Mouse (Mus musculus): ENCODE data around the gene Clns1a.

Clns1a gene

DNA sequence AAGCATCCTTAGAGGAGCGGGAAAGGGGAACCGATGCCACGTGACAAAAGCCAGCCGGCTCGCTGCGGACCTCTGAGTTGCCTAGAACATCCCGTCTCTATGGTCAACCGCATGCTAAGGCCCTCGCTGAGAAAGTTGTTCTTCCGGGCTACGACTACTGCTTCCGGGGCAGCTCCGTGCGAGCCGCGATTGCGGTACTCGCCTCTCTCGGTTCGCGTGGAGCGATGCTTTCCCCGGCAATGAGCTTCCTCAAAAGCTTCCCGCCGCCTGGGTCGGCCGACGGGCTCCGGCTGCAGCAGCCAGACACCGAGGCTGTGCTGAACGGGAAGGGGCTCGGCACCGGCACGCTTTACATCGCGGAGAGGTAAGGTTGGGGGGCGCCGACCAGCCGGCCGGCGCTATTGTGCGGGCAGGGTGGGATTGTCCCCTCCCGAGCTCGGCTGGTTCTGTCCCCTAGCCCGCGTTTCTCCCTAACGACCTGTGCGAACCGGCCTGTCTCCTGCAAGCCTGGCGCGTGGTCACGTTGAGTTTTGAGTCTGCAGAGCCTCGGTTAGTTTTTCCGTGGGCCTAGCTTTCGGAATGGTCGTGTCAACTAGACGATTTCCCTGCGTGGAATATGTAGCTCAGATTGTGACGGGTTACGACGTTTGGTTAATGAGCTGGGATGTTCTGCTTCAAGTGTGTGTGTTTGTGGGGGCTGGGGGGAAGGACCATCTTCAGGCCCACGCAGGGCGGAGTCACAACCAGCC, at the start of gene Clns1a:
TSS of gene Clns1a (plus strand) at position 129 of the 749 bp plus-strand sequence.
- in situ Hi-C loops (cut with MboI; ENCODE audit: low sequenced_read_pairs), result no loop called here

DNA sequence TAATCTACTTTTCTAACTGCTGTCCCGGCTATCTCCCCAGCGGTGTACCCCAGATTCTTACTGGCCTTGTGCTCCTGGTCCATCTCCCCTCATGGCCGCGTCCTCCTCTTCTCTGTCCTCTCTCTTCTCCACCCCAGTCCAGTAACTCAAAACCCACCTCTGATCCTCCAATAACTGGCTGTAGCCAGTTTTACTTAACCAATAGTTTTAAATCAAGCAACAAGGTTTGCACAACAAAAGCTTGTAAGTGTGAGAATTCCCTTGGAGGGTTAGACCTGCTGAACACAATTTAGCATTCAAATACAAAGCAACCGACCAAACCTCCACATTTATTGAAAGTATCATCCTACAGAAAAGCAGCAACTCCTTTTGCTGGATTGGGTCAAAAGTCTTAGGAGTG, 48.8 kb upstream of the Clns1a start:
- in situ Hi-C loops (cut with MboI; ENCODE audit: low sequenced_read_pairs), result no loop called here

DNA sequence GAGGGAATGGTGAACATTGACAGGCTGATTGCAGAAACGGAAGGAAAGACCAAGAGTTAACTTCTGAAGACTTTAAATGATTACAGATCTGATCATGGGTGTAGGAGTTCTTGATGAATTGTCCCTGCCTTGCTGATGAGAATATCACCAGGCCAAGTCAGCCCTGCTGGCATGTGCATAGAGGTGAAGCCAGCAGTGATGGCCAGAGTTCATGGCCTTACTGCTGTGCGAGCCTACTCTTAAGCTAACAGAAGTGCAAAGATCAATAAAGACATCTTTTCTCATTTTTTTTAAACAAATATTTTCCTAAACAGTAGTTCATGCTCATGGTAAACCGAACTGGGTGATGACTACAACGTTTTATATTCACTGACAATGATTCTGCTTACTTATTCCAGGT, 45.7 kb upstream of the Clns1a start:
- in situ Hi-C loops (cut with MboI; ENCODE audit: low sequenced_read_pairs), result no loop called here

DNA sequence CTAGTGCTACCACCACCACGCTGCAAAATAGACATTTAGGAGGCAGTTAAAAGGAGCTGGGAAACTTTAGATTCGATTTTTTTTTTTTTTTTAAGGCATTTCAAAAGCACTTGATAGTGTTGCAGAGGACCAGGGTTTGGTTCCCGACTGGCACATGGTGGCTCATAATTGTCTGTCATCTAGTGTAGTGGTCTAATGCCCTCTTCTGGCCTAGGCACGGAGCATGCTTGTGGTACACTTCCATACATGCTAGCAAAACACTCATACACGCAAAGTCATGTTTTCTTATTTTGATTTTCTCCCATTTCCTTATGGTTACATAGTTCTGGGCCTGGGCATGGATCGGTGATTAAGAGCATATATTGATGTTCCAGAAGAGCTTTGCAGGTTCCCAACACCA, 40.3 kb upstream of the Clns1a start:
- in situ Hi-C loops (cut with MboI; ENCODE audit: low sequenced_read_pairs), result no loop called here

DNA sequence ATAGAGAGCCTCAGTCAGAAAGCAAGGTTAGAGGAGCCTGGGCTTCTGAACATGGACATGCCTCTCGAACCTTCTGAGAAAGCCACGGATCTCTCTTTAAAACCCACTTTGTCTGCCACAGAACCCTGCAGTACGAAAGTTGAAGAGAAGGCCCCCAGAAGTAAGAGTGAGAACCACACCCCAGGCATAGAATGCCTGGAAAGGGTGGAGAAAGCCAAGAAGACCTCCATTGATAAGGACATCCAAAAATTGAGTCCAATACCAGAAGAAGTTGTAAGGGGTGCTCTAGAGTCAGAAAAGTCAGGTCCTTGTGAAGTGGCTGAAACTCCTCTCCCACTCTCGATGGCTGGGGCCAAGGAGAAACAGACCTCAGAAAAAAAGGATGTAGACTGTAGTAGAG, 34.8 kb upstream of the Clns1a start:
- in situ Hi-C loops (cut with MboI; ENCODE audit: low sequenced_read_pairs), result no loop called here

DNA sequence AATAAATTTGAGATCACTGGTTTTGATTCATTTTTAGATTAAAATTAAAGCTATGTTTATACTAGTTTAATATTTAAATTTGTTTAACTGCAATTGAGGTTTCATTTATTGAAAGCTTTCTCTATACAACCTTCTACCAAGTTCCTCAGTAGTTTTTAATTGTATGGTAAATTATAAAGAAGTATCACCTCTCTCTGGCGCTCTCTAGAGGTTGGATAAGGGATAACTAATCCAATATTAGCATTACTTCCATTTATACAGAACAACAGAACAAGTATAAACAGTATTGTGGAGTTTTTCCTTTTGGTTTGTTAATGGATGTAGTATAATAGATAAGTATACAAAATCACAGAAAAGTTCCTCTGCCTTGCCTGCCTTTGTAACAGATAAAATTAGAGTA, 17.2 kb upstream of the Clns1a start:
- in situ Hi-C loops (cut with MboI; ENCODE audit: low sequenced_read_pairs), result no loop called here

DNA sequence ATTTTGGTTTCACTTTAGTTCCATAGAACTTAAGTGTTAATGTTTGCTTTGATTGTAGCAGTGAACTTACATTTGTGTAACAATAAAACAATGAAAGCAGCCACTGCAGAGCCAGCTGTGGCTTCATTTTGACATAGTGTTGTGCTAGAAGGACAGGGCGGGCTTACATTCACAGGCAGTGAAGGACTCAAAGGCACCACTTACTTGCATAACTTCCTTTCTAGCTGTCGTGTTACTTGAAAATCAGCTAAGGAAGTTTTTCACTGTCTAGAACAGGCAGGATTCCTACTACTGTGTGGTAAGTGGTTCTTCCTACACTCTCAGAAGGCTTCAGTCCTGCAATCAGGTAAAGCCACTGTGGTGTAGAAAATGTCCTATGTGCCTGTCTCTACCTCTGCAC, 8.6 kb upstream of the Clns1a start:
- in situ Hi-C loops (cut with MboI; ENCODE audit: low sequenced_read_pairs), result no loop called here

DNA sequence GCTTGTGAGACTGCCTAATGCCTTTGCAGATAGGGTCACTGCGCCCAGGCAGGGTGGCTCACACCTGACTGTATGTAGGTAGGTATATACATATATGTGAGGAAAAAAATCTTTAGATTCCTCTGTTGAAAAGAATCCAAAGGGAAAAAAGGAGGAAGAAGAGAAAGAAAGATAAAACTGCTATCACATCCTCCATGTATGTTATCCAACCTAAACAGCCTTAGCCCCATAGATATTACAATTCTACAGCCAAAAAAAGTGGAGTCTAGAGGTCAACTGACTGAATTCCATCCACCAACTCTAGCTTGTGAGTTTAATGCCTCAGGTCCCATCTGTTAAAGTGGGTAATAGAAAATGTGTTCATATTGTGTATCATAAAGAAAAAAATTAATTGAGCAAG, 993 bp upstream of the Clns1a start:
- in situ Hi-C loops (cut with MboI; ENCODE audit: low sequenced_read_pairs), result no loop called here

DNA sequence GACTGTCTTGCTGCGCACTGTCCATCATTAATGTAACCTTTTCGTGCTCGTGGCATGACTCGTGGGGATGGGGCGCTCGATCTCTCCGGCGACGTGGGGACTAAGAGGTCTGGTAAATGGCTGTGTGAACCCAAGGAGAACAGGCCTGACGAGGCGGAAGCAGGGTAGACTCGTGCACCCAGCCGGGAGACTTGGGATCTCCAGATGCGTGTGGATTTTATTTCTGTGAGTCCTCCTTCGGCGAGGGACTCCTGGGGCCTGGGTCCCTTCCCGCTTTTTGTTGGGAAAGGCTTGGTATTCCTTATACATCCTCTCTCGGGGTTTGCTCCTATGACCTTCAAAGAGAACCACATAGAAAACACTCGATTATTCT, 315 bp upstream of the Clns1a start:
- in situ Hi-C loops (cut with MboI; ENCODE audit: low sequenced_read_pairs), result no loop called here

DNA sequence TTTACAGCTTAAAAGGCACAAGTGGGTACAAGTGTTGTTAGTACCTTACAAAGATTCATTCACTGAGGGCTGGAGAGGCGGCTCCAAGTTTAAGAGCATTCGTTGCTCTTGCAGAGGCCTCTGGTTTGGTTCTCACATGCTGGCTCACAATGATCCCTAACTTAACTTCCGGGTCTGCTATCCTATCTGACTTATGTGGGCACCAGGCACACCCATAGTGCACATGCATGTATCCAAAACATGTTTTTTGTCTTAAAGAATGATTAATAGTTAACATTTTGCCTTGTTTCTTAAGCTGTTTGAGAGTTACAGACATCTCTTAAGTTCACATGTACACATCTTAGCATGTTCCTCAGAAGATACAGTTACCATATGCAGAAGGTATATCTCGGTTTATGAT, 3.7 kb downstream of the Clns1a start:
- in situ Hi-C loops (cut with MboI; ENCODE audit: low sequenced_read_pairs), result no loop called here

DNA sequence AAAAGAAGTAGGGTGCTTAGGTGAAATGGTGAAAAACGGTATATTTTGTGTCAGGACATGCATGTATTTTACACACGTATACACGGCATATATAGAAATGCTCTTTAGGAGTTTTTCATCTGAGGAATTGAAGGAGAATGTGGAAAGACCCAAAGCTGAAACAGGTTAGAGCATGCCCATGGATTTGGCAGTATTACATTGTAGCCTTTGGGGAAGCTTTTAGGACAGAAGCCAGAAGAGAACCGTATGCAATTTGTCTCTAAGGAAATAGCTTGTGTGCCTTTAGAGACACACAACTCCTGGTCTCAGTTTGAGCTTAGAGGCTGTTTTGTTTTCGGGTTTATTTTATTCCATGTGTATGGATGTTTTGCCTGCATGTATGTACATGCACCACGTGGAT, 4.7 kb downstream of the Clns1a start:
- in situ Hi-C loops (cut with MboI; ENCODE audit: low sequenced_read_pairs), result no loop called here

DNA sequence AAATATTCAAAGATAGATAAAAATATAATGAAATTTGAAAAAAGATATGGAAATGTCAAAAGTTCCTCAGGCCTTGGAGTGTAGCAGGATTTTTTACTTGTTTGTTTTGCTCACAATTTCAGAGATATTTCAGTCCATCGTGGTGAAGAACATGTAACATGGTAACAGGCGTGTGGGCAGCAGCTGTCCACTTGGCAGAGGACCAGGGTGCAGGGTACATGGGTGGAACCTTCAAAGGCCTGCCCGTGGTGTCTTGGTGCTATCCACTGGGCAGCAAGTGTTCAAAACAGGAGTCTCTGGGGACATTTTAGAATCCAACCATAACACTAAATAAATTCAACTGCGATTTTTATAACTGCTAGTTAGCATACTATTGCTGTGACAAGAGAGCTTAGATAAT, 10.7 kb downstream of the Clns1a start:
- in situ Hi-C loops (cut with MboI; ENCODE audit: low sequenced_read_pairs), result no loop called here

DNA sequence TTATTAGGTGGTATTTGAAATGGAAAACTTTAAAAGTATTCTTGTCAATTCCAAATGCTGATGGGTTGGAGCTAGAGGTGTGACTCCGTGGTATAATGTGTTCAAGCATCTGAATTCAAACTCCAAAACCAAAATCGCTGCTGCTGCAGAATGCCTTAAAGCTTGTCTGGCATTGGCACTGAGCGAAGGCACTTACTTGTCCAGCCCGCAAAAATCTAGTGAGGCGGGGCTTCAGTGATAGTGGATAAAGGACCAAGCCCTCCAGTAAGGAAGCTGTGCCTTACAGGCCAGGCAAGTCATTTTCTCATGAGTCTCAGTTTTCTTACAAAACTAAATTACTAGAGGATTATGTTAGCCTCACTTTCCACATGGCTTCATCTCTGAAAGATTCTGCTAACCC, 11.4 kb downstream of the Clns1a start:
- in situ Hi-C loops (cut with MboI; ENCODE audit: low sequenced_read_pairs), result no loop called here

DNA sequence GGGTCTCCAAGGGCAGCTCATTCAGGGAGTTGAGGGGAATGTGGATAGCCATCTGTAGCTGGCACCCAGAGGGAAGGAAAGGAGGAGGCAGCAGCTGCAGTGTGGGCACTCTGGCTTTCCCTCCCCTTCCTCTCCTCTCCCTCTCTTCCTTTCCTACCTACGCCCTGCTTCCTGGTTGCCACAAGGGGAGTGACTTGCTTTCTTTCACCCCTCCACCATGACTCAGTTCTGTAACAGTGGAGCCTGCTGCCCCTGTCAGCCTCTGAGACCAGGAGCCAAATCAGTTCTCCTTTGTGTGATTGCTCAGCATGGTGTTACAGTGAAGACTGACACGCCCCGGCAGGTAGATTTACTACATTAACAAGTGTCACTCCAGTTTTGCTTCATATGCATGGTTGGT, 12.8 kb downstream of the Clns1a start:
- in situ Hi-C loops (cut with MboI; ENCODE audit: low sequenced_read_pairs), result no loop called here

DNA sequence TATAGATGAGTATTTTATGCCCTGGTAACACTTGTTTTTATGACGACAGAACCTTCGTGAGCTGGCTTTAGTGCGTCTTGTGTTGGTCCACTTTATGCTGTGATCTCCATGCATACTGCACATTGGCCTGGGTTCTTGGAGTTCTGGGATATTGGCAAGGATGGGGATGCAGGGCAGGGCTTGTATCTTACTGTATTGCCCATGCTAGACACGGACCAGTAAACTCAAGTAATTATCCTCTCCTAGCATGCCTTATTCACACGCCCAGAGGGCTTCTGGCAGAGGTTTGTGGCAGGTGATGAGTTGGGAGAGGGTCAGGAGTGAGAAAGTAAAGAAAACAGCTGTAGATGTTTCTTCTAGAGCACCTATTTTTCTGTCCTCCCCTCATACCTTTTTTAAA, 18.2 kb downstream of the Clns1a start:
- in situ Hi-C loops (cut with MboI; ENCODE audit: low sequenced_read_pairs), result no loop called here

DNA sequence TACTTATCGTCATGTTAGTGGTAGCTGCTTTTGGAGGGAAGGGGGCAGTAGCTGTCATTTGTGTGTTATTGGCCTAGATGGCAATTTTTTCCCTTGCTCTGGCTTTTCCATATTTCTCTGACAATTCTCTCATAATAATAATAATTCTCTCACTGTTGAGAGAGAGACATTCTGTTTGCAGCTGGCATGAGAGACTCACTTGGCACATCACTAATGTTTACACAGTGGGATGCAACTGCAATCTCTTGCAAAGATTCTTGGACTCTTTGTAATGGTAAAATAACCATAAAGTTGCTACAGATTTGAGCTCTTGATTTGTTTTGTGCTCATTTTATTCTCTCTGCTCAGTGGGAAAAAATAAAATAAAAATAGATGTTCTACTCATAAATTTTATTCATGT, 20.9 kb downstream of the Clns1a start:
- in situ Hi-C loops (cut with MboI; ENCODE audit: low sequenced_read_pairs), result no loop called here

DNA sequence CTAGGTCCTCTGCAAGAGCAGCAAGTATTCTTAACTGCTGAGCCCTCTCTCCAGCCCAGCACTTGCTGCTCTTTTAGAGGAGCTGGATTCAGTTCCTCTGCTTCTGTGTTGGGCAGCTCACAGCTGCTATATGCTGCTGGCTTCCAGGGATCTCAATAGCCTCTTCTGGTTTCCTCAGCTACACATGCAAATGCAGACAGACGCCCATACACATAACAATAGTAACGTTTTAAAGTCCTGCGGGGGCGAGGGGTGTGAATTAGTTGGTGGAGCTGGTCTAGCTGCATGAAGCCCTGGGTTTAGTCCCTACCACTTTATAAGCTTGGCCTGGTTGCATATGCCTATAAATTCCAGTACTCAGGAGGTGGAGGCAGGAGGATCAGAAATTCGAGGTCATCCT, 22.6 kb downstream of the Clns1a start:
- in situ Hi-C loops (cut with MboI; ENCODE audit: low sequenced_read_pairs), result no loop called here

DNA sequence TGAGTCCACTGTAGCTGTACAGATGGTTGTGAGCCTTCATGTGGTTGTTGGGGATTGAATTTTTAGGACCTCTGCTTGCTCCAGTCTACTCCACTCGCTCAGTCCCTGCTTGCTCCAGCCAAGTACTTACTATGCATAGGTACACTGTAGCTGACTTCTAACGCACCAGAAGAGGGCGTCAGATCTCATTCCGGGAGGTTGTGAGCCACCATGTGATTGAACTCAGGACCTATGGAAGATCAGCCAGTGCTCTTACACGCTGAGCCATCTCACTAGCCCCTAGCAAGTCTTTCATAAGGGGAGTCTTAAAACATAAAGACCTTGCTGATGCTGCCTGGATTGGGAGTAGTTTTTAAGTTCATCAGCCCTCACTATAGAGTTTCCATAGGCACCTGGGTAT, 23.7 kb downstream of the Clns1a start:
- in situ Hi-C loops (cut with MboI; ENCODE audit: low sequenced_read_pairs), result no loop called here

DNA sequence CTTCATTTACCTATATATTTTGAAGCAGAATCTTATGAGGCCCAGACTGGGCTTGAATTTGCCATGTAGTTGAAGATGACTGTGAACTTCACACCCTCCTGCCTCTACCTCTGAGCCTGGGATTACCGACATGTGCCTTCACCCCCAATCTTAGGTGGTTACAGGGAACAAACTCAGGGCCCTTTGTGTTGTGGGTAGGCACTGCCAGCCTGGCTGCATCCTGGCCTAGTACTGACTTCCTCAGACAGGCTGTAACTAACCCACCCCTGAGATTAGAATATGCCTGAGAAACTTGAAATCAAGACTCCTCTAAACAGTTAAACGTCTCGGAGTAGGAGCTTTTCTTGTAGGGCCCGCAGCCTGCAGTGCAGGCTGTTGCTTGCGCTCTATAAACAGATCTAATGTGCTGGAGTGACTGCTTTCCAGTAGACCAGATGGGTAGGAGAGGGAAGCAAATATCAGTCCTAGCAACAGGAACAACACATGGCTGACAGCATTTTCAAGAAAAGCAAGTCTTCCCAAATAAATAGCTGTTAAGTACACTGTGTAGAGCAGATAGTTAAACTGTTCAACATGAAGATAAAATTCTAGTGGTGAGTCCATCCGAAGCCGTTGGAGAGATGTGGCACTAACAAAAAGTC, 26.0 kb downstream of the Clns1a start:
- in situ Hi-C loops (cut with MboI; ENCODE audit: low sequenced_read_pairs), result no loop called here

DNA sequence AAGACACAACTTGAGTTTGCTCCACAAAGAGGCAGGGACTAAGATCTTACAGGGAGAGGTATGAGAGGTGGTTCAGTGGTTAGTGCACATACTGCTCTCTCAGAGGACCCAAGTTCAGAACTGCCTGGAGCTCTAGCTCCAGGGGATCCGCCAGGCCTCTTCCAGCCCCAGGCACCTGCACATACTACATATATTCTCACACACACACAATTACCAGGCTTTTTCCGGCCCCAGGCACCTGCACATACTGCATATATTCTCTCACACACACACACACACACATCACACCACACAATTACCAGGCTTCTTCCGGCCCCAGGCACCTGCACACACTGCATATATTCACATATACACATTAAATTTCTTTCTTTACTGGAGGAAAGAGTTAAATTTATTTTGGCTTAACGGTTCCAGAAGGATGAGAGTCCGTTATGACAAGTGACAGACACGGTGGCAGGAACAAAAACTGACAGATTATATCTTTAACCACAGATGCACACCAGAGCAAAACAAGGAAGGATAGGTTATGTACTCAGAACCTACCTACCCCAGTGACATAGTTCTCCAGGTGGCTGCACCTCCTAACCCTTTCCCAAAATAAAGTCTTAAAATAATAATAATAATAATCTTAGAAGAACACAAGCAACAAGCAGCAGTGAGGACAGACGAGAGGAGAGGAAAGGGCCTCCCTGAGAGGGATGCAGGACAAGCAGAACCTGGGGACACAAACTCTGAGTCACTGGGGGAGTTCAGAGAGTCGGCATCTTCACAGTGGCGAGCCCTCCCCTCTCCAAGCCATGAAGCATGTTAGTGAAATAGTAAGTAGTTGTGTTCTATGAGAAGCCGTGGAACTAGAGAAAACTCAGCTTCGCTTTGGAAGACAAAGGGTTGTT, 27.5 kb downstream of the Clns1a start:
- in situ Hi-C loops (cut with MboI; ENCODE audit: low sequenced_read_pairs), result no loop called here

DNA sequence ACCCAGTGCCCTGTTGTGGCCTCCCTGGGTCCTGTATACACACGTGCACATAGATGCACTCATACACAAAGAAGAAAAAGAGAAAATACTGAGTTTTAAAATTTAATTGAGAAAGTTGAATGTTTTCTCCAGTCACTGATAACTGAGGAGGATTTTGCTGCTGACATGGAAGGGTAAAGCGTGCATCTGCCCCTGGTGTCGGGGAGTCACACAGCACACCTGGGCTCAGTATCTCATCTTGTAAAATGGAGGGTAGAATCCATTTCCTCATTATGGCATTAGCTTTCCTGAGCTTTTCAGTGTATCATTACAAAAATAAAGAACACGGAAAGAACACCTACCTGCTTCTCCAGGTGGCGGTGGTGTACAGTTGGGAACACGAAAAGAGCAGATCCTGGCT, 29.0 kb downstream of the Clns1a start:
- in situ Hi-C loops (cut with MboI; ENCODE audit: low sequenced_read_pairs), result no loop called here

DNA sequence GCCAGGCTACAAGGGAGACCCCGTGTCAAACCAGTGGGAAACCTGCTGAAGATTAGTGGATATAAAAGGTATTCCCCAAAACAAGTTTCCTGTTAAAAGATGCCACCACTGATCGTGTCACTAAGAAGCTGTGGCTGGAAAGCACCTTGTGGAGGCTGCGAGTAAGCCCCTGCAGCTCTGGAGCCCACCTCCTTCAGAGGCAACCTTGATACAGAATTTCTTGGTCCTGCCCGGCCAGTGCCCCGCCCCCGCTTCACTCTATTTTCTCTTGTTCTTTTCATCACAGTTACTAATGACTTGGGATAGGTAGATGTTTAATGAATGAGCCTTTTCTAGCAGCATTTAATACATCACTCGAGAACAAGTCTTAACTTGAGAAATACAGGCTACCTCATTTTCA, 29.6 kb downstream of the Clns1a start:
- in situ Hi-C loops (cut with MboI; ENCODE audit: low sequenced_read_pairs), result no loop called here

All from CH12F3 (cell line).